Mouse (Mus musculus): Measurements from ENCODE around the gene Prrc2b. TPM values are rescaled to one million over a fixed set of nuclear protein-coding genes. Genes with fewer than 3 reads are reported as not detected.

Gene Prrc2b
- polyA plus RNA-seq, 1 experiment, result 35.1 TPM

DNA sequence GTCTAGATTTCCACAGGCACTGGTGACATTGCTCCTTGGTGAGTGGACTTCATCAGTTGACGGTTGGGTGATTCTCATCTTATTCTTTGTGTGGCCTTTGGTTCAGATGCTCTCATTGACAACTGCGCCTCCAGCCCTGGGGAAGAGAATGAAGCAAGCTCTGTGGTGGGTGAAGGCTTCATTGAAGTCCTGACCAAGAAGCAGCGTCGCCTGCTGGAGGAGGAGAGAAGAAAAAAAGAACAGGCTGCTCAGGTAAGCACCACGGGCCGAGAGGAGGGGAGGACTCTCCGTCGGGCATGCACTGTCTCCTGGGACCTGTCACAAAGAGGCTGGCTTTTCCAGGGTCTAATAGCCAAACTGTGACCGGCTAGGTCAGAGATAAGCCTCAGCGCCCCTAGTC, 65.6 kb downstream of the Prrc2b start:
- DNase-seq (ENCODE audit: low read depth in 1 of 2, low spot score in 2 of 2), result no peak

DNA sequence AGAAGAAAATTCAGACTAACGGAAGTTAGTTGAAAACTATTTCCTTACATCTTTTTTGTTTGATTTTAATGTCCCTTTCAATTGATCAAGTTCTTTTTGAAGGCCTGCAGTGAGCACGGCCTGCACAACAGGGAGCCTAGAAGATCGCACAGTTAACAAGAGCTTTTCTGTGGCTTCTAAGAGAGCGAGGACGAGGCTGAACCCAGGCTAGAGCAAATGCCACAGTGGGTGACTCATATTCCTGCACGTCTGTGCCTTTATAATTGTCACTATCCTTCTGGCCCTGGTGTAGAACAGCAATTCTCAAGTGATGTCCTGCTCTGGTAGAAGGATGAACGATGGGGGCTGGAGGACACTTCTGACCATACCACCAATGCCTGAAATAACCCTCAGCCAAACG, 66.8 kb downstream of the Prrc2b start:
- TF ChIP-seq CTCF (IDR thresholded peaks at IDR 0.05; ENCODE audit: extremely low read depth, insufficient read depth, insufficient read length, insufficient replicate concordance), result no peak
- no peak for TF ChIP-seq POLR2A (IDR thresholded peaks at IDR 0.05; ENCODE audit: low read depth, low read length)
- Histone ChIP-seq H3K4me3 (ENCODE audit: extremely low read depth, insufficient read depth, insufficient read length) (no peak overlapping the region), H3K36me3 (ENCODE audit: control insufficient read depth, insufficient read depth, low read length) (peaks cover 75% of the 10 kb centered on the region), H3K27ac (ENCODE audit: insufficient read depth, low read length) (no peak overlapping the region), H3K27me3 (ENCODE audit: control insufficient read depth, insufficient read depth, low read length) (no peaks in the 10 kb centered on the region), H3K4me1 (ENCODE audit: control insufficient read depth, insufficient read depth, insufficient read length) (0 out of 2 replicates have a peak, but pooled peaks cover 4% of the 10 kb centered on the region)
- 92% methylated on average over 8 of the region's 8 CpGs for WGBS
- DNase-seq (ENCODE audit: low read depth in 1 of 2, low spot score in 2 of 2), result no peak

More for the DNA sequence above, 65.6 kb downstream of the Prrc2b start:
- 0 out of 2 replicates have a peak, but pooled peaks cover under 1% of the 10 kb centered on the region for H3K4me1 ChIP-seq (ENCODE audit: control insufficient read depth, insufficient read depth, insufficient read length)
- H3K27me3 ChIP-seq (ENCODE audit: control insufficient read depth, insufficient read depth, low read length), result no peaks in the 10 kb centered on the region
- WGBS, result 91% methylated on average over 10 of the region's 10 CpGs
- no peak for TF ChIP-seq CTCF (IDR thresholded peaks at IDR 0.05; ENCODE audit: extremely low read depth, insufficient read depth, insufficient read length, insufficient replicate concordance)
- TF ChIP-seq POLR2A (IDR thresholded peaks at IDR 0.05; ENCODE audit: low read depth, low read length), result no peak
- no peak overlapping the region for H3K4me3 ChIP-seq (ENCODE audit: extremely low read depth, insufficient read depth, insufficient read length)
- H3K27ac ChIP-seq (ENCODE audit: insufficient read depth, low read length), result no peak overlapping the region
- peaks cover 84% of the 10 kb centered on the region for H3K36me3 ChIP-seq (ENCODE audit: control insufficient read depth, insufficient read depth, low read length)

DNA sequence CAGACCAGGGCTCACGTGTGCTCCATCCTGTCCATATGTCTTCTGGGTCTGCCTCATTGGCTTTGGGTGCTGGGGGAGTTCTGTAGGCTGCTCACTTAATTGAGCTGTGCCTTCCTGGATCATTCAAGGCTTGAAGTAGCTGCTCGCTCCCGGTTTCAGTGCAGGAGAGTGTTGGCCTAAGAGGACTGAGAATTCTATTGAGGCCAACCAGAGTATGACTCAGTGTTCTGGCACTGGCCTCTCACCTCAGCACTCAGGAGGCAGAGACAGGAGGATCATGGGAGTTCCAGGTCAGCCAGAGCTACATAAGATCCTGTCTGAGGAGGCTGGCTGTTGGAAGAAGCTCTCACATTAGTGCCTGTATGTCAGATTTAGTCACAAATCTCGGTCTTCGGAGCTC, 67.2 kb downstream of the Prrc2b start:
- Histone ChIP-seq H3K27me3 (ENCODE audit: control insufficient read depth, insufficient read depth, low read length) (no peaks in the 10 kb centered on the region), H3K4me1 (ENCODE audit: control insufficient read depth, insufficient read depth, insufficient read length) (0 out of 2 replicates have a peak, but pooled peaks cover 4% of the 10 kb centered on the region), H3K27ac (ENCODE audit: insufficient read depth, low read length) (no peak overlapping the region), H3K4me3 (ENCODE audit: extremely low read depth, insufficient read depth, insufficient read length) (no peak overlapping the region), H3K36me3 (ENCODE audit: control insufficient read depth, insufficient read depth, low read length) (peaks cover 72% of the 10 kb centered on the region)
- TF ChIP-seq POLR2A (IDR thresholded peaks at IDR 0.05; ENCODE audit: low read depth, low read length) (no peak), CTCF (IDR thresholded peaks at IDR 0.05; ENCODE audit: extremely low read depth, insufficient read depth, insufficient read length, insufficient replicate concordance) (no peak)
- WGBS, result 94% methylated on average over 5 of the region's 5 CpGs
- DNase-seq (ENCODE audit: low read depth in 1 of 2, low spot score in 2 of 2), result no peak

DNA sequence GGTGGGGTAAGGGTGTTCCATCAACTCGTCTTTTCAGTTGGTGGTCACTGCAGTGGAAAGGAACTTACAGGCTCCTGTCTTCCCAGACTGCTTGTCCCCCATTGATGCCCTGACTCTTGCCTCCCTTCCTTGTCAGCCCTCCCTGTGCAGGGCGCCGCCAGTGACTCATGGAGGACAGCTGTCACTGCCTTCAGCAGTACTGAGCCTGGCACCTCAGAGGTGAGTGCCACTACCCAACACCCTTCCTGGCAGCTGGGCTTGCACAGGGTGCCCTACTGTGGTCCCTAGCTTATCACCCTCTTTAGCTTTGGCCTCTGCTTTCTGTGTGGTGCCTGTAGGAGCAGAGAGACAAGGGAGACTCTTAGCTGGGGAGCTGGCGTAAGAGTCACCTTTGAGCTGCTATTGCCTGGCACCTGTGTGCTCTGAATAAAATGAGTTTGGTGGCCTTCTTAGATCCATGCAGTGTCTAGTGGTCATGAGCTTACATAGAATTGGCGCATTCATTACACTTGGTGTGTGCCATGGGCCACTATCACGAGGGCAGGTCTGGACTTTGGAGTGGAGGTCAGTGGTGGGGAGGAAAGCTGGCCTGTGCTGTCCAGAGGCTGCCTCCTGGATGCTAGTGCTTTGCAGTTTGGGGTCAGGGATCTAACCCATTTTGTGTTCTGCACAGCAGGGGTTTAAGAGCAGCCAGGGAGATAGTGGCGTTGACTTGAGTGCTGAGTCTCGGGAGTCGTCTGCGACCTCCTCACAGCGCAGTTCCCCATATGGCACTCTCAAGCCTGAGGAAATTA, 67.9 kb downstream of the Prrc2b start:
- no peak for DNase-seq (ENCODE audit: low read depth in 1 of 2, low spot score in 2 of 2)
- H3K36me3 ChIP-seq (ENCODE audit: control insufficient read depth, insufficient read depth, low read length), result peaks cover 70% of the 10 kb centered on the region
- 95% methylated on average over 11 of the region's 11 CpGs for WGBS

DNA sequence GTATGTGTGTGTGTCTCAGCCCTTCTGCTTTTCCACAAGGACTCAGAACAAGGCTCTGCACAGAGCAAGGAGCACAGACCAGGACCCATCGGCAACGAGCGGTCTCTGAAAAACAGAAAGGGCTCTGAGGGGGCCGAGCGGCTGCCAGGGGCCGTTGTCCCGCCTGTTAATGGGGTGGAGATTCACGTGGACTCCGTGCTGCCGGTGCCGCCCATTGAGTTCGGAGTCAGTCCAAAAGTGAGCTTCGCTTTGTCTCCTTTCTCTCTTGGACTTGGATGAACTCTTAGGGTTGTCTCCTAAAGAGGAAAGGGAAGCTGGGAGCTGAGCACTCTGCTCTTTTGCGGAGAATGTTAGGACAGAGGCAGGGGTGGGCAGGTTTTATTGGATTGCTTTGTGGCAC, 68.6 kb downstream of the Prrc2b start:
- peaks cover 70% of the 10 kb centered on the region for H3K36me3 ChIP-seq (ENCODE audit: control insufficient read depth, insufficient read depth, low read length)
- no peak for TF ChIP-seq CTCF (IDR thresholded peaks at IDR 0.05; ENCODE audit: extremely low read depth, insufficient read depth, insufficient read length, insufficient replicate concordance)
- no peak for TF ChIP-seq POLR2A (IDR thresholded peaks at IDR 0.05; ENCODE audit: low read depth, low read length)
- H3K4me3 ChIP-seq (ENCODE audit: extremely low read depth, insufficient read depth, insufficient read length), result no peak overlapping the region
- WGBS, result 97% methylated on average over 14 of the region's 14 CpGs
- H3K4me1 ChIP-seq (ENCODE audit: control insufficient read depth, insufficient read depth, insufficient read length), result 0 out of 2 replicates have a peak, but pooled peaks cover 4% of the 10 kb centered on the region
- DNase-seq (ENCODE audit: low read depth in 1 of 2, low spot score in 2 of 2), result no peak
- no peaks in the 10 kb centered on the region for H3K27me3 ChIP-seq (ENCODE audit: control insufficient read depth, insufficient read depth, low read length)
- no peak overlapping the region for H3K27ac ChIP-seq (ENCODE audit: insufficient read depth, low read length)

More for the DNA sequence above, 67.9 kb downstream of the Prrc2b start:
- TF ChIP-seq POLR2A (IDR thresholded peaks at IDR 0.05; ENCODE audit: low read depth, low read length), result no peak
- TF ChIP-seq CTCF (IDR thresholded peaks at IDR 0.05; ENCODE audit: extremely low read depth, insufficient read depth, insufficient read length, insufficient replicate concordance), result no peak
- no peak overlapping the region for H3K4me3 ChIP-seq (ENCODE audit: extremely low read depth, insufficient read depth, insufficient read length)
- H3K27me3 ChIP-seq (ENCODE audit: control insufficient read depth, insufficient read depth, low read length), result no peaks in the 10 kb centered on the region
- H3K4me1 ChIP-seq (ENCODE audit: control insufficient read depth, insufficient read depth, insufficient read length), result 0 out of 2 replicates have a peak, but pooled peaks cover 4% of the 10 kb centered on the region
- H3K27ac ChIP-seq (ENCODE audit: insufficient read depth, low read length), result no peak overlapping the region

DNA sequence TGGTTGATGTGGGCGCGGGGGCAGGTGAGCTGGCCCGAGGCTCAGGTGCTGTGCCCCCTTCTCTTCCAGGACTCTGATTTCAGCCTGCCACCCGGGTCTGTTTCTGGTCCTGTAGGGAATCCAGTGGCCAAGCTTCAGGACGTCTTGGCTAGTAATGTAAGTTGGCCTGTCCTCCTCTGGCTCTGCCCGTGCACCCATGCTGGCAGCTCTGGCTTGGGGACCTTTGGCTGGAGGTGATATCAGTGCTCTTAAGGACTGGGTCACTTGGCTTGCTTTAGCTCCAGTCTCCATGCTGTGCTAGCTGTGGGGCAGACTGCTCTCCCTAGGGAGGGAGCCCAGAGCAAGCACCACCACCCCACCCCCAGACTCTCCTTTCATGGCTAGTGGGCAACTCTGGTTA, 69.1 kb downstream of the Prrc2b start:
- no peak overlapping the region for H3K27ac ChIP-seq (ENCODE audit: insufficient read depth, low read length)
- H3K27me3 ChIP-seq (ENCODE audit: control insufficient read depth, insufficient read depth, low read length), result no peaks in the 10 kb centered on the region
- TF ChIP-seq POLR2A (IDR thresholded peaks at IDR 0.05; ENCODE audit: low read depth, low read length) (no peak), CTCF (IDR thresholded peaks at IDR 0.05; ENCODE audit: extremely low read depth, insufficient read depth, insufficient read length, insufficient replicate concordance) (no peak)
- no peak overlapping the region for H3K4me3 ChIP-seq (ENCODE audit: extremely low read depth, insufficient read depth, insufficient read length)
- H3K36me3 ChIP-seq (ENCODE audit: control insufficient read depth, insufficient read depth, low read length), result peaks cover 66% of the 10 kb centered on the region
- no peak for DNase-seq (ENCODE audit: low read depth in 1 of 2, low spot score in 2 of 2)
- H3K4me1 ChIP-seq (ENCODE audit: control insufficient read depth, insufficient read depth, insufficient read length), result 0 out of 2 replicates have a peak, but pooled peaks cover 4% of the 10 kb centered on the region
- WGBS, result 95% methylated on average over 6 of the region's 6 CpGs

DNA sequence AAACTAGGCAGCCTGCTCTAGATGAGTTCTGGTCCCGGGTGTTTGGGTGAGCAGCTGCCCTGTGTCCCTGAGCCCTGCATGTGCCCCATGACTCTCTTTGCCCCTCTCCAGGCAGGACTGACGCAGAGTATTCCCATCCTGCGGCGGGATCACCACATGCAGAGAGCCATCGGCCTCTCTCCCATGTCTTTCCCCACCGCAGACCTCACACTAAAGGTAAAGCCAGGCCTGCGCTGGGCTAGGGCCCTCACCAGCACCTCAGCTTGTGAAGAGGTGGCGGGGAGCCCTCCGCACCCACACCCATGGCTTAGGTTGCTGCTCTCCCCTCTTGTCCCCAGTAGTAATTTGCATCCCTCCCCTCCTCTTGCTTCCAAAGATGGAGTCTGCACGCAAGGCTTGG, 70.1 kb downstream of the Prrc2b start:
- 92% methylated on average over 10 of the region's 10 CpGs for WGBS
- Histone ChIP-seq H3K27me3 (ENCODE audit: control insufficient read depth, insufficient read depth, low read length) (no peaks in the 10 kb centered on the region), H3K27ac (ENCODE audit: insufficient read depth, low read length) (no peak overlapping the region), H3K4me3 (ENCODE audit: extremely low read depth, insufficient read depth, insufficient read length) (no peak overlapping the region), H3K4me1 (ENCODE audit: control insufficient read depth, insufficient read depth, insufficient read length) (0 out of 2 replicates have a peak, but pooled peaks cover 4% of the 10 kb centered on the region), H3K36me3 (ENCODE audit: control insufficient read depth, insufficient read depth, low read length) (peaks cover 66% of the 10 kb centered on the region)
- TF ChIP-seq CTCF (IDR thresholded peaks at IDR 0.05; ENCODE audit: extremely low read depth, insufficient read depth, insufficient read length, insufficient replicate concordance) (no peak), POLR2A (IDR thresholded peaks at IDR 0.05; ENCODE audit: low read depth, low read length) (no peak)
- DNase-seq (ENCODE audit: low read depth in 1 of 2, low spot score in 2 of 2), result no peak

Measured in spleen, adult 2 months (tissue).